Mouse (Mus musculus): ENCODE data around the gene Stra6. TPM values are rescaled to one million over a fixed set of nuclear protein-coding genes. Genes with fewer than 3 reads are reported as not detected.

The Stra6 gene
- total and polyA plus RNA-seq, 3 experiments, result 0.08 to 0.09 (median 0.08) TPM

DNA sequence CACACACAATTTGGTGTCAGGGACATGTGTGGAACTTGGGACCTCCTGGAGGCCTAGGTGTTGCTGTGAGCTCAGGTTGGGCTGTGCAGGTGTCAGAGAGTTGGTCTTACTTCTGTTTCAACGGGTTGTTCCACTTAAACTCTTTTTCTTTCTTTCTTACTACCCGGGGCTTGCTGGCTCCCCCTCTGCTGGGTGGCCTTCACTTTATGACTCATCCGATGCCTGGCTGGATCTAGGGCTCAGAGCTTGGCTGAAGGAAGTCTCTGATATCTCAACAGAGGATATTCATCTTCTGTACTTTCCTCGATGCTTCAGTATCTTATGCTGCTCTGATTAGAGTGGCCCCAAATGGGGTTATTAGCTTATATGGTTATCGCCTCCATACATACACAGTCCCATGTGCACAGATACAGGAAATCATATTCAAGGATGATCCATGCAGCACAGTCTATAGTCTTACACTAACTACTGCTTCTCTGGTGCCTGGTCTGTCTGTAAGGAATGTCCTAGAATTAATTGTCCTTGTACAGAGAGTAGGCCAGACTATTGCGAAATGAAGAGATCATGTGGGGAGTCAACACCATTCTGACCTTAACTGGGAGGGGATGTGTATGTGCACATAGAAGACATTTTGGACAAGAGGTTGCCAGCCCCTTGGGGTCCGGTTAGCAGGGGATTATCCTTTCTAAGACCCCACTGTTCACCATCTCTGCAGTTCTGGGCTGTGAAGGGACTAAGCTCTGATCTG lies 27.5 kb upstream of the Stra6 start:
- dilution Hi-C loops (cut with MboI; ENCODE audit: extremely low pct_ligation_motif_present, extremely low pct_unique_long_range_greater_than_20kb, low sequenced_read_pairs), result no loop called here
- DNase-seq (ENCODE audit: extremely low read depth), result no peak
- no peak for TF ChIP-seq ZC3H11A (IDR thresholded peaks at IDR 0.05; ENCODE audit: low read depth, low read length)
- TF ChIP-seq MAZ (IDR thresholded peaks at IDR 0.05; ENCODE audit: low read depth, low read length), result no peak
- TF ChIP-seq UBTF (IDR thresholded peaks at IDR 0.05; ENCODE audit: low read depth, low read length), result no peak
- TF ChIP-seq NRF1 (IDR thresholded peaks at IDR 0.05; ENCODE audit: low read depth, low read length), result no peak
- no peak for TF ChIP-seq MAX (IDR thresholded peaks at IDR 0.05; ENCODE audit: low read length)
- TF ChIP-seq JUND (conservative IDR thresholded peaks at IDR 0.05; ENCODE audit: low read depth, low read length), result no peak

DNA sequence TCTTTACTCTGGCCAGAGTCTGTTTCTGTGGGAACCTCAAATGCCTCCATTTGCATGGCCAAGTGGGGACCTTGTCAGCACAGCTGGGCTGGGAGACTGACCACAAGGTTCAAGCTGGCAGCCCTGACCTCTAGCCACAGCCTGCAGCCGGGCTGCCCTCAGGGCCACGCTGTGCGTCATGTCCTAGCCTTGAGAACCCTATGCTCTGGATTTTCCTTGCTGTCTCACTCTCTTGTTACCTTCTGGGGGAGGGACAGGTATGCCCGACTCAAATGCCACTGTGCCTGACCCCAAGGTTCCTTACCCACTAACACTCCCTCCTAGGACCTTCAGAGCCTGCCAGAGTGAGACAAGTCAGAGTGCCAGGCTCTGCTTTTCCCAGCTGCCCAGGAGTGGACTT lies 26.6 kb upstream of the Stra6 start:
- no peaks in the 10 kb centered on the region for H3K9me3 ChIP-seq (replicated peaks; ENCODE audit: low read length)
- no peaks in the 10 kb centered on the region for H3K79me2 ChIP-seq (replicated peaks; ENCODE audit: control insufficient read depth, extremely low read depth, insufficient read depth, poor library complexity, severe bottlenecking)
- no peaks in the 10 kb centered on the region for H3K36me3 ChIP-seq (replicated peaks in 1 of 2; ENCODE audit: control insufficient read depth in 1 of 2, insufficient read depth in 1 of 2, low read length in 1 of 2)
- peaks cover 6% of the 10 kb centered on the region for H3K27me3 ChIP-seq (replicated peaks)
- dilution Hi-C loops (cut with MboI; ENCODE audit: extremely low pct_ligation_motif_present, extremely low pct_unique_long_range_greater_than_20kb, low sequenced_read_pairs), result no loop called here
- no peak overlapping the region for H3K27ac ChIP-seq (ENCODE audit: insufficient read depth, low read depth)
- H3K4me1 ChIP-seq (ENCODE audit: control insufficient read depth in 1 of 2, insufficient read depth in 2 of 2), result peaks cover 3 to 5% of the 10 kb centered on the region in 2 experiments; a peak in 3 of 4 replicates
- no peak overlapping the region for H3K4me2 ChIP-seq (ENCODE audit: insufficient read depth, low read depth, poor library complexity, severe bottlenecking)
- H3K9ac ChIP-seq (ENCODE audit: insufficient read depth, low read depth), result no peak overlapping the region
- no peak for DNase-seq (ENCODE audit: extremely low read depth)
- in situ Hi-C loops (cut with MboI; ENCODE audit: low pct_ligation_motif_present, low pct_unique_long_range_greater_than_20kb, low sequenced_read_pairs), result no loop called here
- no peak overlapping the region for H3K4me3 ChIP-seq (replicated peaks in 1 of 3; ENCODE audit: low read depth in 2 of 3, low read length in 2 of 3, poor library complexity in 1 of 3)
- no peak for TF ChIP-seq CHD1 (IDR thresholded peaks at IDR 0.05; ENCODE audit: low read depth, low read length)
- TF ChIP-seq GABPA (IDR thresholded peaks at IDR 0.05; ENCODE audit: insufficient replicate concordance, low read depth, low read length), result no peak
- no peak for TF ChIP-seq CTCF (conservative IDR thresholded peaks at IDR 0.05 in 1 of 2, IDR thresholded peaks at IDR 0.05 in 1 of 2; ENCODE audit: low read depth in 2 of 2, low read length in 2 of 2)
- no peak for TF ChIP-seq POLR2AphosphoS2 (IDR thresholded peaks at IDR 0.05; ENCODE audit: low read depth, low read length)
- no peak for TF ChIP-seq MAFK (IDR thresholded peaks at IDR 0.05; ENCODE audit: insufficient replicate concordance, low read length)
- no peak for TF ChIP-seq BHLHE40 (IDR thresholded peaks at IDR 0.05; ENCODE audit: low read depth, low read length)
- TF ChIP-seq MAZ (IDR thresholded peaks at IDR 0.05; ENCODE audit: low read depth, low read length), result no peak
- TF ChIP-seq CHD2 (IDR thresholded peaks at IDR 0.05; ENCODE audit: low read length), result no peak
- no peak for TF ChIP-seq JUND (conservative IDR thresholded peaks at IDR 0.05; ENCODE audit: low read depth, low read length)
- TF ChIP-seq ETS1 (conservative IDR thresholded peaks at IDR 0.05; ENCODE audit: low read depth, low read length), result no peak
- no peak for TF ChIP-seq UBTF (IDR thresholded peaks at IDR 0.05; ENCODE audit: low read depth, low read length)
- no peak for TF ChIP-seq MAX (IDR thresholded peaks at IDR 0.05; ENCODE audit: low read length)
- no peak for TF ChIP-seq ZKSCAN1 (IDR thresholded peaks at IDR 0.05; ENCODE audit: borderline replicate concordance, low read depth, low read length)
- no peak for TF ChIP-seq NELFE (IDR thresholded peaks at IDR 0.05; ENCODE audit: low read depth, low read length)
- TF ChIP-seq USF1 (IDR thresholded peaks at IDR 0.05; ENCODE audit: low read depth, low read length), result no peak
- no peak for TF ChIP-seq IRF4 (IDR thresholded peaks at IDR 0.05; ENCODE audit: low read depth, low read length)
- TF ChIP-seq ZNF384 (IDR thresholded peaks at IDR 0.05; ENCODE audit: low read depth, low read length), result no peak

More for the DNA sequence above, 27.5 kb upstream of the Stra6 start:
- Histone ChIP-seq H3K4me1 (ENCODE audit: control insufficient read depth in 1 of 2, insufficient read depth in 2 of 2) (peaks cover 3 to 5% of the 10 kb centered on the region in 2 experiments; a peak in 3 of 4 replicates), H3K9me3 (replicated peaks; ENCODE audit: low read length) (no peaks in the 10 kb centered on the region), H3K27ac (ENCODE audit: insufficient read depth, low read depth) (no peak overlapping the region), H3K79me2 (replicated peaks; ENCODE audit: control insufficient read depth, extremely low read depth, insufficient read depth, poor library complexity, severe bottlenecking) (no peaks in the 10 kb centered on the region), H3K9ac (ENCODE audit: insufficient read depth, low read depth) (no peak overlapping the region), H3K27me3 (replicated peaks) (peaks cover 6% of the 10 kb centered on the region), H3K4me3 (replicated peaks in 1 of 3; ENCODE audit: low read depth in 2 of 3, low read length in 2 of 3, poor library complexity in 1 of 3) (no peak overlapping the region), H3K36me3 (replicated peaks in 1 of 2; ENCODE audit: control insufficient read depth in 1 of 2, insufficient read depth in 1 of 2, low read length in 1 of 2) (no peaks in the 10 kb centered on the region), H3K4me2 (ENCODE audit: insufficient read depth, low read depth, poor library complexity, severe bottlenecking) (no peak overlapping the region)
- in situ Hi-C loops (cut with MboI; ENCODE audit: low pct_ligation_motif_present, low pct_unique_long_range_greater_than_20kb, low sequenced_read_pairs), result no loop called here

Measured in CH12.LX (cell line).